Comparison of ENCODE assay signal across 19 mouse cellular contexts in genomic region chr2:94302393-94302792, GRCm38 (mm10).
DNase-seq lines count a peak whose midpoint lies in the region; ATAC-seq and TF ChIP-seq lines count a peak whose summit lies in the region.
"Had no signal": no experiment of that assay in that cellular context is flagged by ENCODE, and none has a peak within 500 bp of the region (broad histone marks: within the 10 kb centered on the region; RNA-seq: fewer than 3 reads in every experiment).

No protein-coding gene starts in this region.

- peak; percentile 17 for DNase-seq in hindbrain, embryonic 10.5 days (ENCODE audit: low spot score)
- no peak for DNase-seq in stomach, postnatal 0 days (ENCODE audit: low spot score)
- DNase-seq in cerebellum, postnatal 10 days: peak; percentile 64 to 67
- peak; percentile 20 for DNase-seq in retina, embryonic 14.5 days (ENCODE audit: low spot score)
- DNase-seq in frontal cortex, postnatal 36 days (ENCODE audit: low spot score in 2 of 2): no peak
- DNase-seq in T-cell, adult 2 months (ENCODE audit: low spot score): no peak
- DNase-seq: B cell, adult 2 months; gastrocnemius, postnatal 36 days; kidney, adult 18-20 months had no signal

- peaks cover 59% of the 10 kb centered on the region for H3K36me3 ChIP-seq in hindbrain, embryonic 10.5 days
- peaks cover 52% of the 10 kb centered on the region for H3K36me3 ChIP-seq in hindbrain, embryonic 13.5 days
- H3K36me3 ChIP-seq in stomach, embryonic 15.5 days: peaks cover 23% of the 10 kb centered on the region
- peaks cover 13% of the 10 kb centered on the region for H3K36me3 ChIP-seq in stomach, postnatal 0 days (ENCODE audit: control insufficient read depth, insufficient read depth, low read length)

- H3K27me3 ChIP-seq in hindbrain, embryonic 10.5 days (ENCODE audit: insufficient read depth, poor library complexity, severe bottlenecking): no peaks in the 10 kb centered on the region
- H3K27me3 ChIP-seq in hindbrain, embryonic 13.5 days: no peaks in the 10 kb centered on the region
- no peaks in the 10 kb centered on the region for H3K27me3 ChIP-seq in stomach, embryonic 15.5 days (replicated peaks)
- no peaks in the 10 kb centered on the region for H3K27me3 ChIP-seq in stomach, postnatal 0 days (ENCODE audit: control insufficient read depth, insufficient read depth, low read length)
- H3K27me3 ChIP-seq: embryonic facial prominence, embryonic 12.5 days; forebrain, embryonic 15.5 days; heart, embryonic 15.5 days; hindbrain, embryonic 15.5 days; midbrain, embryonic 13.5 days had no signal

- no peak overlapping the region for H3K4me2 ChIP-seq in hindbrain, embryonic 13.5 days
- H3K4me2 ChIP-seq in stomach, embryonic 15.5 days: no peak overlapping the region
- H3K4me2 ChIP-seq in stomach, postnatal 0 days (replicated peaks; ENCODE audit: low read depth): no peak overlapping the region
- H3K4me2 ChIP-seq: embryonic facial prominence, embryonic 12.5 days; forebrain, embryonic 15.5 days; heart, embryonic 15.5 days; hindbrain, embryonic 15.5 days; midbrain, embryonic 13.5 days had no signal

- H3K4me3 ChIP-seq in hindbrain, embryonic 10.5 days: no peak overlapping the region
- H3K4me3 ChIP-seq in hindbrain, embryonic 13.5 days: no peak overlapping the region
- no peak overlapping the region for H3K4me3 ChIP-seq in stomach, embryonic 15.5 days (replicated peaks)
- no peak overlapping the region for H3K4me3 ChIP-seq in stomach, postnatal 0 days (ENCODE audit: low read depth, low read length)
- H3K4me3 ChIP-seq: embryonic facial prominence, embryonic 12.5 days; forebrain, embryonic 15.5 days; heart, embryonic 15.5 days; hindbrain, embryonic 15.5 days; midbrain, embryonic 13.5 days had no signal

- peaks cover 4% of the 10 kb centered on the region; the same call in 1 of the 2 replicates for H3K9me3 ChIP-seq in hindbrain, embryonic 10.5 days
- H3K9me3 ChIP-seq in hindbrain, embryonic 13.5 days: peaks cover 10% of the 10 kb centered on the region
- H3K9me3 ChIP-seq in stomach, embryonic 15.5 days: no peaks in the 10 kb centered on the region
- peaks cover 6% of the 10 kb centered on the region; the same call in 1 of the 2 replicates for H3K9me3 ChIP-seq in stomach, postnatal 0 days (ENCODE audit: control insufficient read depth, low read length)
- H3K9me3 ChIP-seq: embryonic facial prominence, embryonic 12.5 days; forebrain, embryonic 15.5 days; heart, embryonic 15.5 days had no signal

- no peaks in the 10 kb centered on the region for H3K4me1 ChIP-seq in hindbrain, embryonic 10.5 days (replicated peaks)
- no peaks in the 10 kb centered on the region for H3K4me1 ChIP-seq in hindbrain, embryonic 13.5 days (replicated peaks)
- H3K4me1 ChIP-seq in stomach, embryonic 15.5 days: no peaks in the 10 kb centered on the region
- H3K4me1 ChIP-seq in stomach, postnatal 0 days (replicated peaks; ENCODE audit: control insufficient read depth, insufficient read depth): no peaks in the 10 kb centered on the region
- H3K4me1 ChIP-seq: embryonic facial prominence, embryonic 12.5 days; forebrain, embryonic 15.5 days; heart, embryonic 15.5 days; hindbrain, embryonic 15.5 days; midbrain, embryonic 13.5 days had no signal

- no peak overlapping the region for H3K27ac ChIP-seq in hindbrain, embryonic 10.5 days
- no peak overlapping the region for H3K27ac ChIP-seq in hindbrain, embryonic 13.5 days
- H3K27ac ChIP-seq in stomach, embryonic 15.5 days: no peak overlapping the region
- H3K27ac ChIP-seq in stomach, postnatal 0 days (replicated peaks): no peak overlapping the region
- H3K27ac ChIP-seq: embryonic facial prominence, embryonic 12.5 days; forebrain, embryonic 15.5 days; heart, embryonic 15.5 days; hindbrain, embryonic 15.5 days; kidney, postnatal 0 days; liver, embryonic 14.5 days; macrophage; midbrain, embryonic 13.5 days had no signal

- ATAC-seq in hindbrain, embryonic 13.5 days (ENCODE audit: low FRiP score): no peak
- ATAC-seq in stomach, embryonic 15.5 days (ENCODE audit: insufficient read depth, low FRiP score, low read depth): peak; percentile 56; the same call in 1 of the 2 replicates
- no peak for ATAC-seq in stomach, postnatal 0 days (ENCODE audit: low FRiP score, low TSS enrichment)
- ATAC-seq: forebrain, embryonic 15.5 days; midbrain, embryonic 13.5 days had no signal

- H3K9ac ChIP-seq in hindbrain, embryonic 13.5 days: no peak overlapping the region
- no peak overlapping the region for H3K9ac ChIP-seq in stomach, embryonic 15.5 days
- H3K9ac ChIP-seq in stomach, postnatal 0 days (ENCODE audit: low read length): no peak overlapping the region
- H3K9ac ChIP-seq: embryonic facial prominence, embryonic 12.5 days; forebrain, embryonic 15.5 days; heart, embryonic 15.5 days; hindbrain, embryonic 15.5 days; liver, embryonic 14.5 days; midbrain, embryonic 13.5 days had no signal

- WGBS in hindbrain, embryonic 10.5 days: 80% methylated on average over 5 of the region's 5 CpGs
- 56% methylated on average over 5 of the region's 5 CpGs for whole genome bisulfite sequencing in hindbrain, embryonic 13.5 days
- WGBS in stomach, embryonic 15.5 days: 65% methylated on average over 5 of the region's 5 CpGs
- 63% methylated on average over 5 of the region's 5 CpGs for WGBS in stomach, postnatal 0 days

- TF ChIP-seq EP300 in stomach, postnatal 0 days (optimal IDR thresholded peaks at IDR 0.05): no peak

- no peak for TF ChIP-seq CTCF in stomach, postnatal 0 days (IDR thresholded peaks at IDR 0.05; ENCODE audit: low read depth)

Comparison
In these comparisons a context has a peak if more than half of its experiments do, and no peak if none do; other contexts are left out.
1. DNase-seq: peak in hindbrain, embryonic 10.5 days (single experiment), cerebellum, postnatal 10 days (2 of 2) and retina, embryonic 14.5 days (single experiment); none in stomach, postnatal 0 days (single experiment), frontal cortex, postnatal 36 days (0 of 2) and T-cell, adult 2 months (single experiment).